Mouse (Mus musculus) large intestine, adult 2 months (tissue): ENCODE results near the gene Rbfox3. TPM values are rescaled to one million over a fixed set of nuclear protein-coding genes. Genes with fewer than 3 reads are reported as not detected.

Source experiments
- DNase-seq: peaks from one replicate; pipeline ENCODE4 v3.0.0-alpha.2; 2012; ENCODE audit warnings: low read depth, low spot score
- WGBS: fragments of 180-500 bp; shearing (Covaris S2); methylation state at CpG from one replicate; pipeline ENCODE4 v1.1.7; 2018; 5-methylcytosine and 5-hydroxymethylcytosine counted together
- polyA plus RNA-seq: library from polyadenylated mRNA; depleted of rRNA; stranded (reverse); fragments of >200 nt; gene quantifications from 2 replicates; pipeline ENCODE4 v1.2.3, GENCODE M21; 2012

The Rbfox3 gene
- polyA plus RNA-seq, 1 experiment: 0.11 TPM

GRCm38 (mm10) chr11:118577271-118577670 lies 334.1 kb downstream of the Rbfox3 start:
- DNase-seq: no peak
- 74% methylated on average over 15 of the region's 15 CpGs for WGBS

GRCm38 (mm10) chr11:118576611-118577010 lies 334.8 kb downstream of the Rbfox3 start:
- 60% methylated on average over 8 of the region's 8 CpGs for WGBS
- no peak for DNase-seq

DNA sequence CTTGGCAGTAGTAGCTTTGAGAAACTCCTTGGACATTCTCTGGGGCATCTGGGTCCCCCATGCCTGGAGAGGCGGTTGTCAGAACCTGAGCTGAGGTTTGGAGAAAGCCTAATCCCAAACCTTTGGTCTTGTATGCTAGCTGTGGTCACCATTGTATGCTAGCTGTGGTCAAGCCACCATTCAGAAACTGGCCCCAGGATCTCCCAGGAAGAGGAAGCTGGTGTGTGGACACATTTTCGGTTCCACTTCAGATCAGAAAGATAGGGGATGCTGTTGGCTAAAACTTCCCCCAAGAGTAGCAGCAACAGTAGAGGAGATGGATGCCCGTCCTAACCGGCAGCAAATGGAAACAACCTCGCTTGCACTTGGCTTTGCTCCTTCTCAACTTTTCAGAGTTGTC lies 337.0 kb downstream of the Rbfox3 start:
- WGBS: 71% methylated on average over 5 of the region's 5 CpGs

DNA sequence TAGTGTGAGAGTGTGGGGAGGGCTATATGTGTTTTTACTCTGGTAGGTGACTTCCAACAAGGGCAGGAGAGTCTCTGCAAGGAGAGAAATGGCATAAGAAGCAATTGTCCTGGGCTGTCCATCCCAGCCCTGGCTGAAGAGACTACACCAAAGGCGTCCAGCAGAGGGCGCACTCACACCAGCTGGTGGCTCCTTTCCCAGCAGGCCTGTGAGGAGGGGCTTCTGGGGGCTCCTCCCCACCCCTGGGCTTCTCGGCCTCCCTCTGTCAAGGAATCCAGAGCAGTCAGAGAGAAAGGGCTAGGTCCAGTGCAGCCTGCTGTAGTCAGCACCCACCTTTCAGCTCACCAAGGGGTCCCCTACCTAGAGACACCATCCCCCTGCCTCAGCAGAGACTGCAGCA lies 337.8 kb downstream of the Rbfox3 start:
- DNase-seq: no peak
- WGBS: 0% methylated on average over 3 of the region's 3 CpGs

More for the DNA sequence above, 337.0 kb downstream of the Rbfox3 start:
- no peak for DNase-seq

GRCm38 (mm10) chr11:118573000-118573399 lies 338.4 kb downstream of the Rbfox3 start:
- DNase-seq: no peak
- 58% methylated on average over 7 of the region's 7 CpGs for WGBS

GRCm38 (mm10) chr11:118570164-118570563 lies 341.2 kb downstream of the Rbfox3 start:
- no peak for DNase-seq
- WGBS: 2% methylated on average over 27 of the region's 27 CpGs

DNA sequence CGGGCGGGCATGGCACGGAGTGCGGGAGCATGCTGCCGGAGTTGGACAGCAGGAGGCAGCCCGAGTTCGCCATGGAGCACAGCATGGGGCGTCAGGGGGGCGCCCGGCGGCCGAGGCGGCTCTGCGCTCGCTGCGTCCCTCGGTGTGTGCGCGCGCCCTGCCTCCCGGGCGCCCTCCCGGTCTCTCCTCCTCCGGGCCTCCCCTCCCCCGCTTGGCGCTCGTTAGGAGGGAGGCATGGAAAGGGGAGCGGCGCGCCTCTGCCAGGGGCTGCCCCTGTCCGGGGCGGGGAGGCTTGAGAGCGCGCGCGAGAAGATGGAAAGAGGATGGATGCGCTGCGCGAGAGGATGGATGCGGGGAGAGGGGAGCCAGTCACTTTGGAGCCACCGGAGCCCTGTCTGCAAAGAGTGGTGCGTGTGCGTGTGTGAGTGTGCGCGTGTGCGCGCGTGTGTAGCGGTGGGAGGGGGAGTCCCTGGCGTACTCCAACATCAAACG lies 341.8 kb downstream of the Rbfox3 start:
- WGBS: 3% methylated on average over 51 of the region's 51 CpGs
- no peak for DNase-seq

DNA sequence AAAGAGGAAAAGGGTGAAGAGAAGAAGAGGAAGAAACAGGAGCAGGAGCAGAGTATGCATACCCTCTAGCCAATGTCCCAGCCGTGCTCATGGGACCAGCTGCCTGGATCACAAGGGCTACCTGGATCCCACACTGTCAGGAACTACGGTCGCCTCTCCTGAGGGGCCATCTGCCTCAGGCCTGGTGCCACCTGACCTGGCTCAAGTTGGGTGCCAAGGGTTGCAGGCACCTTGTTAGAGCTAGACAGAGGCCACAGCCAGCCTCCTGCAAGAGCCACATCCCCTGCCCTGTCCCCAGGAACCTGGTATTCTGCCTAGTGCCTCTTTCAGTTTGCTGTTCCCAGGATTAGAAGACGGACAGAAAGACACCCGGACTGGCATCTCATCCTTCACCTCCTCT lies 347.5 kb downstream of the Rbfox3 start:
- 81% methylated on average over 5 of the region's 5 CpGs for WGBS

GRCm38 (mm10) chr11:118562847-118563246 lies 348.6 kb downstream of the Rbfox3 start:
- WGBS: 74% methylated on average over 4 of the region's 4 CpGs
- DNase-seq: no peak

More for the DNA sequence above, 347.5 kb downstream of the Rbfox3 start:
- DNase-seq: no peak

DNA sequence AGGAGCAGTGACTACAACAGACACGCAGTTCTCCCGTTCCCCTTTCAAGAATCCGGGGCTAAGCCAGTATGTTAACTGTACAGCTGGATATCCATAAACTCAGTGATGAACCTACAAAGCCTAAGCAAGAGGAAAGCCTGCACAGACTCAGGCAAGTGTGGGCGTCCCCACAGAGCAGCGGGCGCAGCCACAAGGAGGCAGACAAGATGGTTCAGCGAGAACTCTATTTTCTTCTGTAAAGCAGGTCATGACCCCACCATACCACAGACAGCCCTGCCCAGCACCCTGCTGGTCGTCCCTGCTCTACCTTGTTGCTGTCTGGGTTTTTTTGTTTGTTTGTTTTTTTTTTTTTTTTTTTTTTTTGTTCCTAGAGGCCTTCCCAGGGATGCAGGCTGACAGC lies 353.2 kb downstream of the Rbfox3 start:
- 61% methylated on average over 8 of the region's 8 CpGs for WGBS
- no peak for DNase-seq

GRCm38 (mm10) chr11:118555631-118556030 lies 355.8 kb downstream of the Rbfox3 start:
- no peak for DNase-seq
- 52% methylated on average over 5 of the region's 5 CpGs for WGBS

DNA sequence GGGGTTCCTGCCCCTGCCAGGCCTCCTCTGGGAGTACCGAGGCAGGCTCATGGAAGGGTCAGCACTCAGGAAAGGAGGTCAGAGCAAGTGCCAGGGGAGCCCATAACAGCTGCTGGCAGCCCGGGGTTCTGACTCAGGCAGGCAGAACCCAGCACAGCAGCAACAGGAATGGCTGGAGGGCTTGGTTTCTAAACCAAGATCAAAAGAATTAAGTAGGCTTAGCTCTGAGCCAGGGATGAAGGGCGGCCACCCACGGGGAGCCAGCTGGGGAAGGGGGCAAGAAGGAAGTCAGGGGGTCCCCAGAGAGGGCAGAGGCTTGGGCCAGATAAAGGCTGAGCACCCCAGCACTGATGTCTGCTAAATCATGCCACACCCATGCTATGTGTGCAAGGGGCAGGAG lies 356.9 kb downstream of the Rbfox3 start:
- 26% methylated on average over 4 of the region's 4 CpGs for WGBS
- no peak for DNase-seq

DNA sequence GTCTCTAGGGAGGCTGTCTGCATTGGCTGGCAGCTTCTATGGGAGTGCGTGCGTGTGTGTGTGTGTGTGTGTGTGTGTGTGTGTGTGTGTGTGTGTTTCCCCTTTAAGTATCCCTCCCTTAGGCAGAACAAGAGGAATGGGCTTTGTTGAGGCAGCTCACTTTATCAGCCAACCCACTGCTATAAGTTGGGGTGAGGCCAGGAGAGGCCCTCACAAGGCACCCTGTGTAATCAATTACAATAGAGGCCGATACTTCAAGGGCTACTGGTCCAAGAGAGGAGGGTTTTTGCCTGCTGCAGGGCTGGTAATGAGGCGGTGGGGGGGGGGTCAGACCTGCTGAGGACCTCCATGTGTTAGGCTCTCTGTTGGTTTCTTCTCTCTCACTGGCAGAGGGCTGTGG lies 357.5 kb downstream of the Rbfox3 start:
- DNase-seq: no peak
- 46% methylated on average over 4 of the region's 4 CpGs for WGBS

GRCm38 (mm10) chr11:118553001-118553400 lies 358.4 kb downstream of the Rbfox3 start:
- DNase-seq: no peak
- 32% methylated on average over 6 of the region's 6 CpGs for WGBS

DNA sequence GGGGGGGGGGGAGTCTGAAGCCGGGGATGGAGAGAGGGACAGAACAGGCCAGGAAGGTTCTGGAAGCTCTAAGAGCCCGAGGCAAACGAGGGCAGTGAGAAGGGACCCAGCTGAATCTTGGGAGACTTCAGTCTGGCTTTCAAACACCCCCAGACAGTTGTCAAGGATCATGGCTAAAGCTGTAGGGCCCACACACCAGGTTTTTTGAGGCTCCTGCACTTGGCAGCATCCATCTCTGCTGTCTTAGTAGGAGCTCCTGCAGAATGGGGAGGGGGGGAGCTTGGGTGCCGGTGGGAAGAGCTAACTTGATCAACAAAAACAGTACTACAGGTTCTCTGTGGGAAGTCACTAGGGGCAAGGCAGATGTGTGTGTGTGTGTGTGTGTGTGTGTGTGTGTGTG lies 358.9 kb downstream of the Rbfox3 start:
- 64% methylated on average over 4 of the region's 4 CpGs for WGBS
- no peak for DNase-seq

GRCm38 (mm10) chr11:118551705-118552104 lies 359.7 kb downstream of the Rbfox3 start:
- DNase-seq: no peak
- WGBS: 68% methylated on average over 3 of the region's 3 CpGs

GRCm38 (mm10) chr11:118550773-118551520 lies 360.4 kb downstream of the Rbfox3 start:
- no peak for DNase-seq
- 33% methylated on average over 17 of the region's 17 CpGs for WGBS

DNA sequence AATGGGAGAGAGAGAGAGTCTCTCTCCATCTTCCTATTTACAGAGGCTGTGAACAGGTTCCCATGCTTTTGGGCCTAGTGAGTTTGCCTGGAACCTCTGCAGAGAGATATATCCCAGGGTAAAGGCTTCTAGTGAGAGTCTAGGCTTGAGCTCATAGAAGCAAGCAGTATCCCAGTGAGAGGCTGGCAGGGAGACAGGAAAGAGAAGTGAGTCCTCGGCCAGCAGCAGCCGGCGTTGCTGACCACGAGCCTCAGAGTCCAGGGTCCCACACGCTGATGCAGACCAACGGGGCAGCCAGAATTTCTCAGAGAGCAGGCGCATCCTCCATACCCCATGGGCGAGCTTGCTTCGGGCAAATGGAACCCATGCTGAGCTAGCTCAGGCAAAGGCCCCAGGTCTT lies 363.2 kb downstream of the Rbfox3 start:
- WGBS: 87% methylated on average over 9 of the region's 9 CpGs
- DNase-seq: no peak

DNA sequence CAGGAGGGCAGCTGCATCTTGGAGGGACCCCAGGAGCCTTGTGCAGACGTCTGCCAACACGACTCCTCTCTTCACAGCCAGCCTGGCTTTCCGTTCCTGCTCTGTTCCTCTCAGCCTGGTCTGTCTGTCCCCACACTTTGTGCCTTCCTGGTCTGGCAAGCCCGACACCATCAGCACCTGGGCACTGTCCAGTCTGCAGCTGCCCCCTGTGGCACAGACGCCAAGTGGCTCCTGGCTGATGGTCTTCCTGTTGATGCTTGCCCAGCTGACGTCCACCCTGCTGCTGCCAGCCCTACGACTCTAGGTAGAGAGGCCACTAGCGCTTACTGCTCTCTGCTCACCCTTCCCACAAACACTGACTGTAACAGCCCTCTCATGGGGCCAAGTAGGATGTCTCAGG lies 365.1 kb downstream of the Rbfox3 start:
- 68% methylated on average over 8 of the region's 8 CpGs for WGBS

GRCm38 (mm10) chr11:118545690-118546089 lies 365.7 kb downstream of the Rbfox3 start:
- 16% methylated on average over 4 of the region's 4 CpGs for WGBS
- no peak for DNase-seq

More for the DNA sequence above, 365.1 kb downstream of the Rbfox3 start:
- DNase-seq: no peak

GRCm38 (mm10) chr11:118544564-118544963 lies 366.8 kb downstream of the Rbfox3 start:
- WGBS: 53% methylated on average over 6 of the region's 6 CpGs
- DNase-seq: no peak

- no peak for DNase-seq
- WGBS: 68% methylated on average over 7 of the region's 7 CpGs
These were observed 368.5 kb downstream of the Rbfox3 start for GRCm38 (mm10) chr11:118542906-118543305.
